Mouse (Mus musculus) intestine, embryonic 14.5 days (tissue): ENCODE measurements around the gene Pus1. TPM values are rescaled to one million over a fixed set of nuclear protein-coding genes. Genes with fewer than 3 reads are reported as not detected.

Experiments used
- ATAC-seq: fragments of 200-750 bp; cut with Nextera tagmentation; replicated peaks from 2 replicates; pipeline ENCODE4 v1.8.0; 2017; ENCODE audit warnings: low read depth, moderate number of reproducible peaks, moderate TSS enrichment, moderate library complexity; ENCODE audit not compliant: low FRiP score, low TSS enrichment
- DNase-seq: peaks from one replicate; pipeline ENCODE4 v3.0.0-alpha.2; 2018; ENCODE audit warnings: low spot score
- H3K27ac ChIP-seq: fragments of 300-500 bp; sonication (generic); 2 replicates; pipeline ENCODE4 v1.5.1; 2014; ENCODE audit warnings: low read depth, mild to moderate bottlenecking, control low read depth
- H3K27me3 ChIP-seq: fragments of 300-500 bp; sonication (generic); replicated peaks from 2 replicates; pipeline ENCODE4 v1.6.1; 2014; ENCODE audit warnings: low read length, control low read depth; ENCODE audit not compliant: control insufficient read depth, insufficient read depth
- H3K36me3 ChIP-seq: fragments of 300-500 bp; sonication (generic); 2 replicates; pipeline ENCODE4 v1.6.1; 2014; ENCODE audit warnings: low read length, control low read depth; ENCODE audit not compliant: control insufficient read depth, insufficient read depth
- H3K4me1 ChIP-seq: fragments of 300-500 bp; sonication (generic); replicated peaks from 2 replicates; pipeline ENCODE4 v1.6.1; 2014; ENCODE audit warnings: low read length, control low read depth, mixed read lengths; ENCODE audit not compliant: control insufficient read depth, insufficient read depth
- H3K4me2 ChIP-seq: fragments of 300-500 bp; sonication (generic); 2 replicates; pipeline ENCODE4 v1.6.1; 2014; ENCODE audit warnings: low read length
- H3K4me3 ChIP-seq: fragments of 300-500 bp; sonication (generic); 2 replicates; pipeline ENCODE4 v1.5.1; 2014; ENCODE audit warnings: low read depth, low read length, control low read depth, mixed read lengths
- H3K9ac ChIP-seq: fragments of 300-500 bp; sonication (generic); 2 replicates; pipeline ENCODE4 v1.6.1; 2014; ENCODE audit warnings: mild to moderate bottlenecking, low read length
- H3K9me3 ChIP-seq: fragments of 300-500 bp; sonication (generic); 2 replicates; pipeline ENCODE4 v1.6.1; 2016; ENCODE audit warnings: low read length, control low read depth; ENCODE audit not compliant: control insufficient read depth
- WGBS: fragments of 180-500 bp; shearing (Covaris S2); extraction: QIAGEN DNeasy Blood & Tissue Kit; methylation state at CpG from one replicate; pipeline ENCODE4 v1.1.7; 2014; 5-methylcytosine and 5-hydroxymethylcytosine counted together
- polyA plus RNA-seq: library from polyadenylated mRNA; unstranded; fragments of >200 nt; fragmentation: Nextera tagmentation; extraction: Ambion mirVana; gene quantifications from 2 replicates; pipeline ENCODE4 v1.2.1, GENCODE M21; 2014

Gene Pus1
- polyA plus RNA-seq: 36.4 and 40.4 TPM in 2 replicates

DNA sequence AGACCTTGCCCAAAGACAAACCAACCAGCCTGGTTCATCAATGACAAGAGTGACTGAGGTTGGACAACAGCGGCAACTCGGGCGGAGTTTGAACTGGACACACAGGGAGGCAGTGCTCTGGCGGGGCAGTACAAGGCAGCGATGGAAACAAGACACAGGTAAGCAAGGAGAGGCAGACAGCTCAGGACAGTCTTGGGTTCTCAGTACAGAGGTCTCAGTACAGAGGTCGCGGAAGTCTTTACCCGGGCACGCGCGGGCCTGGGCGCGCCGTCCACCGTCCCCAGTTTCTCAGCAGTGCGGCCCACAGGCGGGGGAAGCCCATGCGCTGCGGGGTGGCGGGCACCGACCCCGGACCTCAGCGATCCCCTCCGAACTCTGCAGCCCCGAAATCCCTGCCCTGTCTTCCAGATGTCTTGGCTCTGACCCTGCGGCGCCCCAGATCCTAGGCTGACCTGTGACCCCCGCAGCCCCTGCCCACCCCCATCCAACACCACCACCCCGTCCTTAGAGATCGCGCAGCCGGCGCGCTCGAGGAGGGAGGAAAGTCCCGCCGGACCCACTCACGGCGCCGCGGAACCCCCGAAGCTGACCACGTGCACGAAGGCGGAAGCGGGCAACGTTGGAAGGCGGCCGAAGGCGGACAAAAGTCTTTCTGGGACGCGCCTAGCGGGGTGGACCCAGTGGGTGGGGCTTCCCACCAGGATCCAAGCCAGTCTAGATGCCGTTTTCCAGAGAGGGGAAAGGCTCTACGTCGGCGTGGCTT lies at the start of gene Pus1:
Gene Pus1, minus strand, starts transcription at position 662 of the 763 bp plus-strand sequence.
- Histone ChIP-seq H3K4me3 (peak within 1 kb of the TSS; percentile 83), H3K27ac (peak within 1 kb of the TSS; percentile 38; the same call in 1 of the 2 replicates), H3K4me1 (peaks cover 18% of the 10 kb centered on the region), H3K9me3 (no peaks in the 10 kb centered on the region), H3K36me3 (peaks cover 39% of the 10 kb centered on the region), H3K4me2 (peak within 1 kb of the TSS; percentile 81), H3K9ac (peak within 1 kb of the TSS; percentile 81), H3K27me3 (no peaks in the 10 kb centered on the region)
- peak; percentile 91 for ATAC-seq
- under 1% methylated on average over 55 of the region's 57 CpGs for WGBS
- DNase-seq: peak; percentile 96

DNA sequence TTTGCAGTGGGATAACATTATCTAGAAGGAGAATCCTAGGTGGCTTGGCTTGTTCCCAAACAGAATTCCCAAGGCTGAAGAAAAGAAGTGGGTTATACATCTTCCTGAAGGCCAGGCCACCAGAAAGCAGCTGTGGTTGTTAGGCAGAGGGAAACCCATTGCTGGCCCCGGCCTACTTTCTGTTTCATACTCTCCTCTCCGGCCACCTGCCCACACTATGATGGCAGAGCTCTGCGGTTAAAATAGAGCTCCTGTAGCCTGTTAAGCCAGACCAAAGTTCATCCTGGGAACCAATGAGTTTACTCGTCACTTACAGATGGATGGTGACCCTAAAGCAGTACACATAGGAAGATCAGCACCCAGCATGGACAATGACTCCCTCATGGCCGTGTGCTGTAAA lies 47.1 kb upstream of the Pus1 start:
- Histone ChIP-seq H3K27me3 (no peaks in the 10 kb centered on the region), H3K9me3 (no peaks in the 10 kb centered on the region), H3K27ac (0 out of 2 replicates have a peak overlapping the region, but pooled peaks have one; percentile 38), H3K4me2 (0 out of 2 replicates have a peak overlapping the region, but pooled peaks have one; percentile 5), H3K4me3 (no peak overlapping the region), H3K4me1 (peaks cover 7% of the 10 kb centered on the region), H3K36me3 (peaks cover 3% of the 10 kb centered on the region; the same call in 1 of the 2 replicates), H3K9ac (no peak overlapping the region)
- 70% methylated on average over 5 of the region's 5 CpGs for WGBS
- no peak for DNase-seq
- no peak for ATAC-seq

DNA sequence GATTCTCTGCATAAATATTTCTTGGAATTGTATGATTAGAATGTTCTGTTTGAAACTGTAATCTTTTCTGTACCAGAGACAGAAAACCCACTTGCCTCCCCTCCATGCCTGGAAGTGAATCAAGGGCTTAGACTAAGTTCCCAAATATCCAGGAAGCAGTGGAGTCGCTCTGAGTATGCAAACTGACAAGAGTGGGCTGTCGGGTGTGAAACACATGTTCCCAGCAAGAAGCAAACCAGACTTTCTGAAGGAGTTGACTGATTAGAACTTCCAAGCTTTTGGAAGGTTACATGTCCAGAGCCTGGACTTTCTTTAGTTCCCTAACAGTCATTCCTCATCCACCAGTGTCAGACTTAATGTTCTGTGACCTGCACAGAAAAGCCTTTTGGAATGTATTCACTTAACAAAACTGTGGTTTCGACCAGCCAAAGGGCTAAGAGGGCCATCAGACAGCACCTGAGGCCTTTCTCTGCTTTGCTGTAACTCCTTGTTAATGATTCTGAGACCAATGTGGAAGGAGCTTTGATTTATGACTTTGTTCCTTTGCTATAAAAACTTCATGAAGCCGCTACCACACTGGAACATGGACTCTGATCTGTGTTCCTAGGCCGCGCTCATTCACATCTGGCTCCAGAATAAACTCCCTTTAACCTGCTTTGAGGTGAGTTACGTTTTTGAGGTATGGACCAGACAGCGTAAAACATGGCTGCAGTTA lies 46.5 kb upstream of the Pus1 start:
- 50% methylated on average over 8 of the region's 8 CpGs for WGBS
- H3K27ac ChIP-seq: peak overlapping the region; percentile 60; the same call in 1 of the 2 replicates
- H3K9me3 ChIP-seq: no peaks in the 10 kb centered on the region
- DNase-seq (peak; percentile 58), ATAC-seq (peak; percentile 80)
- no peaks in the 10 kb centered on the region for H3K27me3 ChIP-seq
- H3K4me1 ChIP-seq: peaks cover 7% of the 10 kb centered on the region
- no peak overlapping the region for H3K9ac ChIP-seq
- H3K36me3 ChIP-seq: peaks cover 3% of the 10 kb centered on the region; the same call in 1 of the 2 replicates
- no peak overlapping the region for H3K4me3 ChIP-seq
- no peak overlapping the region for H3K4me2 ChIP-seq

DNA sequence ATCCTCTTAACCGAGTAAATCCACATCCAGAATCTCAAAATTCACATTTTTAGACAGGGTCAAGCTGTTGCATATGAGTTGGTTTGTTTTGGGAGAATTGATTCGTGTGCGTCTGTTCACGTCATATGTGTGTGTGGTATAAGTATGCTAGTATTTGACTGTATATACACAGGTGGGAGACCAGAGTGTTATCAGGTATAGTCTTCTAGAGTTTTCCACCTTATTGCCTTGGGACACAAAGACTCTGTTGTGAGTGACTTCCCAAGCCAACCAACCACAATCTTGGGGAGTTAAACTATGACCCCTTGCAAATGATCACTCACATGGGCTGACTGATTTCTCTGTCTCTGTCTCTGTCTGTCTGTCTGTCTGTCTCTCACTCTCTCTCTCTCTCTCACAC lies 44.0 kb upstream of the Pus1 start:
- DNase-seq: no peak
- H3K4me3 ChIP-seq: no peak overlapping the region
- H3K27me3 ChIP-seq: no peaks in the 10 kb centered on the region
- 85% methylated on average over 4 of the region's 4 CpGs for WGBS
- peaks cover 7% of the 10 kb centered on the region for H3K4me1 ChIP-seq
- H3K9me3 ChIP-seq: no peaks in the 10 kb centered on the region
- H3K27ac ChIP-seq: no peak overlapping the region
- ATAC-seq: no peak
- no peak overlapping the region for H3K4me2 ChIP-seq
- H3K9ac ChIP-seq: no peak overlapping the region
- no peaks in the 10 kb centered on the region for H3K36me3 ChIP-seq

DNA sequence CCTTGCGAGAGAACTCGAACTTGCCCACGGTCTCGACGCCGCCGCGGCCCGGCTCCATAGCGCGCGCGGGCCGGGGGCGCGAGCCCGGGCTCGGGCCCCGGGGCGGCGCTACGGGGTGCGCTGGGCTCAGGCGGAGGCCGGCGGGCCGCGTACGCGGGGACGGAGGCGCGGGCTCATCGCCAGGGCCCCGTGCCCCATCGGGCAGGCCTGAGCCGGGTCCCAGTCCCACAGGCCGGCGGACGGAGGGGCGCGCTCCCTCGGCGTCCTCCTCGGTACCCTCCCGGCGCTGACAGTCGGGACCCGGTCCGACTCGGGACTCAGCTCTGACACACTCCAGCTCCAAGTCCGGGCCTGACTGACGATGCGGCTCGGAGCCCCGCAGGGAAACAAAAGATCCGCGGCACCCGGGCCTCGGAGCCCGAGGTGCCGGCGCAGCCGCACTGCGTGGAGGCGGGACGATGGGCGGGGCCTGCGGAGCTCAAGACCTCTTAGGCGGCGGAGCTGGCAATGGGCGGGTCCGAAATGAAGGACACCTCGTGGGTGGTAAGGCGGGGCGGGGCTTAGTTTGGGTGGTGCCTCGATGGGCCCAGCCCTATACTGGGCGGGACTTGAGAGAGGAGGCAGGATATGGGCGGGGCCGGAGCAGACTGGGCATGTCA lies 29.3 kb upstream of the Pus1 start, which contains the start of gene Ulk1:
Gene Ulk1, minus strand, starts transcription at position 431 of the 659 bp plus-strand sequence.
- H3K4me1 ChIP-seq: peaks cover 25% of the 10 kb centered on the region
- peak within 1 kb of the TSS; percentile 83 for H3K27ac ChIP-seq
- WGBS: under 1% methylated on average over 67 of the region's 80 CpGs
- H3K4me3 ChIP-seq: peak within 1 kb of the TSS; percentile 96
- no peaks in the 10 kb centered on the region for H3K9me3 ChIP-seq
- no peaks in the 10 kb centered on the region for H3K27me3 ChIP-seq
- ATAC-seq (peak; percentile 94), DNase-seq (peak; percentile 99)
- H3K36me3 ChIP-seq: peaks cover 18% of the 10 kb centered on the region
- H3K9ac ChIP-seq: peak within 1 kb of the TSS; percentile 97
- H3K4me2 ChIP-seq: peak within 1 kb of the TSS; percentile 98

DNA sequence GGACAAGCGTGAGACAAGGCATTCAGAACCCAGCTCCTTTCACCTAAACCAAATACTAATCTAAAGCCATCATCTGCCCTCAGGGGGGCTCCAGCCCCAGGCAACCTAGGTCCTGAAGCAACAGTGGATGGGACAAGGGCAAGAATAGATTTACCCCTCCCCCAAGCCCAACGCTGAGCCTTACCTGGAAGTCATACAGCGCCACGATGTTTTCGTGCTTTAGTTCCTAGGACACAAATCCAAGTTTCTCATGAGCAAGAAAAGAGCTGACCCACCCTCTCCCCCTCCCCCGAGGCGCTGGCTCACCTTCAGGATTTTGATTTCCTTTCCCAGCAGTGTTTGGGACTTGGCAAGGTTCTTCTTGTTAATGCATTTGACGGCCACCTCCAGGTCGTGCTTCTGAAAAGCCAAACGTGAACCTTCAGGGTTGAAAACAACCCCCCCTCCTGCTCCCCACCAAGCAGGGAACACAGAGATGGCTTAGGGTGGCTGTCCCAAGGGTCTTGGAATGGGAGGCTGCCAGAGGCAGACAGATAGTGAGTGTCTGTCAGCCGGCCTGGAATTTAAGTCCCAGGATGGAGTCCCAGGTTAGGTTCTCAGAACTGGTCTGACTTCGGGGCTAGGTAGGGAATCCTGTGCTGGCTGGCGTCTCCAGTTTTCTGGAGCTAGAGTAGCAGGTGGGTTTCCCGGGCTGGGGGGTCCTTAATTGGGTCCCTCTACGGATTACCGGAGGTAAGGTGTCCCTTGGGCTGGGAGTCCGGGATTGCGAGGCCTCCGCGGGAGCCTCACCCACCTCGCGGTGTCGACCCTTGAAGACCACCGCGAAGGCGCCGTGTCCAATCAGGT lies 28.6 kb upstream of the Pus1 start:
- Histone ChIP-seq H3K4me2 (peak overlapping the region; percentile 98), H3K27ac (peak overlapping the region; percentile 83), H3K9me3 (no peaks in the 10 kb centered on the region), H3K4me3 (peak overlapping the region; percentile 96), H3K36me3 (peaks cover 25% of the 10 kb centered on the region), H3K9ac (peak overlapping the region; percentile 97), H3K4me1 (peaks cover 25% of the 10 kb centered on the region), H3K27me3 (no peaks in the 10 kb centered on the region)
- ATAC-seq (no peak; the same call in none of the 2 replicates), DNase-seq (peak; percentile 77)
- WGBS: 2% methylated on average over 27 of the region's 27 CpGs

DNA sequence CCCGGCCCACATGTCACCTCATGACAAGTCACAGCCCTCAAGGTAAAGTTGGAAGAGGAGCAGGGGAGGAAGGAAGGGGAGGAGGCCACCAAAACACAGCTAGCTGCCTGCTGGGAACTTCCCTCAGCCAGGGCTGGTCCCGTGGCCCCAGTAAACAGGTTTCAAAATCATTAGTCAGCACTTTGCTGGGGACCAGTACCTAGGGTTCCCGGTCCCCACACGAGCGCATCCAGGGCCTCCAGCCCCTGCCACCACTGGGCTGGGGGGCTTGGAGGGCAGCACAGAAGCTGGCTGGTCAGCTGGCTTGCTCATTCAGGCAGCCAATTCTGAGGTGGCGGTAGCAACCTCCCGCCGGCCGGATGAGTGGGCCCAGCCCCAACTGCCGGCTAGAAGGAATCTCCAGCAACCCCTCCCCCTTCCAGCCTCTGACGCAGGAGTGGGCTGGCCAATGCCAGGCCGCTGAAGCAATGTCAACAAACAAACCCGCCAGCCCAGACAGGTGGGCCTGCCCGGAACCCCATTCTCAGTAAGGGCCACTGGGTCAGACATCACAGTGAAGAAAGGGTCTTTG lies 27.7 kb upstream of the Pus1 start:
- WGBS: under 1% methylated on average over 14 of the region's 14 CpGs
- peak overlapping the region; percentile 97 for H3K9ac ChIP-seq
- H3K27me3 ChIP-seq: no peaks in the 10 kb centered on the region

More for the DNA sequence above, 27.7 kb upstream of the Pus1 start:
- peak; percentile 91 for DNase-seq
- Histone ChIP-seq H3K4me1 (peaks cover 25% of the 10 kb centered on the region), H3K4me3 (peak overlapping the region; percentile 96), H3K36me3 (peaks cover 29% of the 10 kb centered on the region), H3K9me3 (no peaks in the 10 kb centered on the region), H3K27ac (0 out of 2 replicates have a peak overlapping the region, but pooled peaks have one; percentile 54), H3K4me2 (peak overlapping the region; percentile 98)
- ATAC-seq: peak; percentile 40; the same call in 1 of the 2 replicates
